Mouse (Mus musculus) ES-Bruce4 (cell line): ENCODE measurements at regions not wholly inside any gene's neighbourhood (a gene's known extent, or its start where the extent isn't known, plus 50 kb on each side); places are given as distances from the start of the nearest gene placed in this dataset.

ENCODE experiments used
- EP300 ChIP-seq: IDR thresholded peaks from 2 replicates; pipeline ENCODE4 v1.6.1; 2011; ENCODE audit warnings: low read depth, low read length; ENCODE audit not compliant: insufficient read depth
- POLR2A ChIP-seq: IDR thresholded peaks from one replicate; pipeline ENCODE4 v1.8.1; 2011; ENCODE audit warnings: low read length; ENCODE audit not compliant: insufficient read depth

- TF ChIP-seq POLR2A (no peak), EP300 (no peak)
These were observed 413.2 kb downstream of the Tshz3 start for GRCm38 (mm10) chr7:37111071-37111470.
